ENCODE assay signal across 21 mouse cellular contexts in genomic region chr6:112953905-112954304, GRCm38 (mm10).
"Had no signal": no experiment of that assay in that cellular context is flagged by ENCODE, and none has a peak within 500 bp of the region (broad histone marks: within the 10 kb centered on the region; RNA-seq: fewer than 3 reads in every experiment).

No protein-coding gene starts in this region.

- H3K9me3 ChIP-seq: limb, embryonic 12.5 days; limb, embryonic 15.5 days; midbrain, embryonic 12.5 days; midbrain, embryonic 15.5 days; neural tube, embryonic 12.5 days; neural tube, embryonic 15.5 days had no signal

- H3K9ac ChIP-seq: limb, embryonic 12.5 days; limb, embryonic 15.5 days; liver, embryonic 14.5 days; liver, postnatal 0 days; lung, embryonic 14.5 days; midbrain, embryonic 12.5 days; midbrain, embryonic 15.5 days; neural tube, embryonic 12.5 days; neural tube, embryonic 15.5 days had no signal

- H3K4me3 ChIP-seq: limb, embryonic 12.5 days; limb, embryonic 15.5 days; midbrain, embryonic 12.5 days; midbrain, embryonic 15.5 days; neural tube, embryonic 12.5 days; neural tube, embryonic 15.5 days had no signal

- H3K36me3 ChIP-seq: limb, embryonic 12.5 days; limb, embryonic 15.5 days; midbrain, embryonic 12.5 days; midbrain, embryonic 15.5 days; neural tube, embryonic 12.5 days; neural tube, embryonic 15.5 days had no signal

- H3K27me3 ChIP-seq: limb, embryonic 15.5 days; midbrain, embryonic 12.5 days; midbrain, embryonic 15.5 days; neural tube, embryonic 12.5 days; neural tube, embryonic 15.5 days had no signal

- DNase-seq: kidney, adult 8-10 months; kidney, postnatal 14 days; left cerebral cortex, postnatal 4 days; liver, postnatal 0 days; lung, embryonic 14.5 days; right cerebral cortex, adult 18-20 months; right cerebral cortex, postnatal 14 days; spleen, adult 18-20 months; thymus, adult 2 months; thymus, postnatal 25 days had no signal

- H3K27ac ChIP-seq: limb, embryonic 12.5 days; limb, embryonic 15.5 days; liver, embryonic 14.5 days; macrophage; midbrain, embryonic 12.5 days; midbrain, embryonic 15.5 days; neural tube, embryonic 12.5 days; neural tube, embryonic 15.5 days had no signal

- ATAC-seq: intestine, postnatal 0 days; liver, postnatal 0 days; lung, postnatal 0 days; midbrain, embryonic 15.5 days had no signal

- H3K4me2 ChIP-seq: limb, embryonic 12.5 days; limb, embryonic 15.5 days; liver, embryonic 11.5 days; lung, embryonic 14.5 days; midbrain, embryonic 12.5 days; midbrain, embryonic 15.5 days; neural tube, embryonic 12.5 days; neural tube, embryonic 15.5 days had no signal
